Mouse (Mus musculus) cerebral cortex, adult 2 months (tissue): Measurements from ENCODE around the gene Pla2g15.

Experiments used
- WGBS: fragments of 180-500 bp; shearing (Covaris S2); methylation state at CpG from one replicate; pipeline ENCODE4 v1.1.7; 2018; 5-methylcytosine and 5-hydroxymethylcytosine counted together

Gene Pla2g15

DNA sequence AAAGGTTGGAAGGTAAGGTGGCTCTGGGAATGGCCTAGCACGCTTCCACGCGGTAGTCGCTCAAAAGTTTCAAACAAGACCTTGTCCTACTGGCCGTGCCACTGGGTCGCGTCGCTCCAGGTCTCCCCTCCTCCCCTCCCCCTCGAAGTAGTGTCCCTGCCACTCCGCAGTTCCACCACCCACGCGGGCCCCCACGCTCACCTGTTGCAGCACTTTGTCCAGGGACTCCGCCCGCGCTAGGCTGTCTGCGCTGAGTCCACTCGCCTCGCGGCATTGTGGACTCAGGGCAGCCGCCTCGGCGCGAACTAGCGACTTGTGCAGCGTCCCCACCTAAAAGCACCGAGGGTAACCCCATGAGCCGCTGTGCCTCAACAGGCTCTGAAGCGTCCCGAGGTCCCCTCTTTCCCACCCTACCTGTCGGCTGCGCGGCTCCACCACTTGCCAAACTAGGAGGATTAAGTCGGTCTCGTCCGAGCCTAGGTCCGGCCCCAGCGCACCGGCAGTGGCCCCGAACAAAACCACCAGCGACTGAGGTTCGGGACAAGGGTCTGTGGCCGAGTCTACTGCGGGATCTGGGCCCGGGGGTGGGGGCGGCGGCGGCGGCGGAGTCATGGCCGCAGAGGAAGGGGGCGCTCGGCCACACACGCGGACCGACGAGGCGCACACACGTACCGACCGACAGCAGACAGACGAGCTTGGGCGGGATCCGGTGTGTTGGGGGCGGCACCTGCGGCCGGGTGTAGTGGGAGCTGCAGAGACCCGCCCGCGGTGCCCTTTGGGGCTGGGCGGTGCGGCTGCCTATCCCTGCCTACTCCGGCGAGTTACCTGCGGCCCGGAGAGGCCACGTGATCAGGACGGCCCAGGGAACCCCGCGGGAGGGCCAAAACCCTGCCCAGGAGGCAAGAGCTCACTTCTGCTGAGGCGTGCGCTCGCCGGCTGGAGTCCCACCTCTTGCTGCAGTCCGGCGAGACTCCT lies 13.8 kb upstream of the Pla2g15 start, which contains the start of gene Esrp2:
Gene Esrp2, minus strand, starts transcription at position 819 of the 975 bp plus-strand sequence.
- WGBS, result 1% methylated on average over 86 of the region's 86 CpGs

DNA sequence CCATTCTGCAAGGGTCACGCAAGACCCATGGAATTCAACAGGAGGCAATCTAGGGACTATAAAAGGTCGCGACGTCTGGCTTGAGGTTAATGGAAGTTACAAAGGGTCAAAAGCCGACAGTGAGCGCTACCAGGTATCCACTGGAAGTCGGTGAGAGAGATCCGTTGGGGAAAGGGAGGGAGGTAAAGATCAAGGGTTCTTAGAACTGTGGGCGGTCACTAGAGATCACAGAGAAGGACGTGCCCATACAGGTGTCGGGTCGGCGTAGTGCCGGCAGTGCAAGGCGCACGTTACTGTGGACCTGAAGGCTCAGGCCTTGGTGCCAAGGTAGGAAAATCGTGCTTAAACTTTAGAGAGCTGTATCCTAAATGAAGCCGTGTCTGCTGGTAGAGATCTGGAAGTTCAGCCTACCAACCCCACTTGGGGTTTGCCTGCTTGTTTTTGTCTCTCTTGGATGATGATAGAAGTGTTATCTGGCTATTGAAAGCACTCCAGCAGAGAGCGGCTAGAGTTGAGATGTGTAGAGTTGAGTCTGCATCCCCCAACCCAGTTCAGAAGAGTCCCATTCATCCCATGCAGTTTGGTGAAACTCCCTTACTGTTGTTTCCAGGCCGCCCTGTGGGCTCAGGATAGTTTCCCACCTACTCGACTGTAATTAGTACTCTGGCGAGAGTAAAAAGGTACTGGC lies 12.8 kb upstream of the Pla2g15 start:
- 12% methylated on average over 22 of the region's 22 CpGs for WGBS

DNA sequence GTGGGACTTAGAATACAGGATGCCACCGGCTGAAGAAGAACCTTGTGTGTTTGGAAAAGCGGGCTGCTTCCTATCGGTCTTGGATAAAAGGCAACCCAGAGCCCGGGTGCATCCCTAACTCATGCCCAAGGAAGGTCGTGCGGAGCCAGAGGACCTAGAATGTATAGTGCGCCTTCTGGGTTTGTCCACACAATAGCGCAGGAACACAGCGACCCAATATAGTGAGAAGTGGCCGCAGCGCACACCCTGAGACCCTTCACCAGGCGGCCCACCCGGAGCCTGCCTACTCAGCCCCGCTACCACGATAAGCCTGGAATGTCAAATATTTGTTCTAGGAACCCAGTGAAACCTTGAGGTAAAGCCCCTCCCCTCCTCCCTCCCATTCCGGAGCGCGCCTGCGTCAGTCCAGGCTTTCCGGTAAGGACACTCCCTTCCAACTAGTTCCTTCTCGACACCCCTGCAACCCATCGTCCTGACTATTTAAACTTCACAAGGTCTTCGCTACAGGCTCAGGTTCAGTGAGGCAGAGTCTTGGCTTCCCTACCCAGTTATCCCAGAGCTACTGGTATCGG lies 12.2 kb upstream of the Pla2g15 start:
- under 1% methylated on average over 24 of the region's 24 CpGs for WGBS

DNA sequence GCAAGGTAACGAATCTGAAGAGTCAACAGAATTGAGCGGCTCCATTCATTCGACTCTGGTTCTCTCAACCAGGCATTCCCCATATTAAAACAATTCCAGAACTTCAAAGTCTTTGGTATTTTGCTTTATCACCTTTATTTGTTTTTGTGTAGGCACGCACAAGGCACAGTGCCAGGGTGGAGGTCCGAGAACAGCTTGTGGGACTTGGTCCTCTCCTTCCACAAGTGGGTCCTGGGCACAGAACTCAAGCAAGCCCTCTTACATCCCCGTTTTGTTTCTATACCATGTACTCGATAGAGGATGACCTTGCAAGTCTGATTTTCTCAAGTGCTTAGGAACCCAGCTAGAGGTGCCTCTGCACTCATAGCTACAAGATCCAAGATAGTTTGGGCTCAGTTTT lies 11.6 kb upstream of the Pla2g15 start:
- WGBS, result 33% methylated on average over 7 of the region's 7 CpGs

DNA sequence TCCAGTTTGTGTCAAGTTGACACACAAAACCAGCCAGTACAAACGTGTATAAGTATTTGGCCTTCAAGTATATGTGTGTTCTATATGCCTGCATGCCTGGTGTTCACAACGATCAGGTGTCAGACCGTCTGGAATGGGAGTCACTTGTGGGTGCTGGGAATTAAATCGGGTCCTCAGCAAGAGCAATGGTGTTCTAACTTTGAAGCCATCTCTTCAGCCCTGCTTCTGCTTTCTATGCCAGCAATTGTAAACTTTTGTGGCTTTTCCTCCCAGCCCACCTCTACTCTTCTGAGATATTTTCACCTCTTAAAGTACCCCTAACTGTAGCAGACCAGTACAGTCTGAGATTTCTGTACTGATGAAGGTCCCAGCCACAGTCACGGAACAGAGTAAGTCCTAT lies 10.0 kb upstream of the Pla2g15 start:
- 75% methylated on average over 5 of the region's 5 CpGs for WGBS

DNA sequence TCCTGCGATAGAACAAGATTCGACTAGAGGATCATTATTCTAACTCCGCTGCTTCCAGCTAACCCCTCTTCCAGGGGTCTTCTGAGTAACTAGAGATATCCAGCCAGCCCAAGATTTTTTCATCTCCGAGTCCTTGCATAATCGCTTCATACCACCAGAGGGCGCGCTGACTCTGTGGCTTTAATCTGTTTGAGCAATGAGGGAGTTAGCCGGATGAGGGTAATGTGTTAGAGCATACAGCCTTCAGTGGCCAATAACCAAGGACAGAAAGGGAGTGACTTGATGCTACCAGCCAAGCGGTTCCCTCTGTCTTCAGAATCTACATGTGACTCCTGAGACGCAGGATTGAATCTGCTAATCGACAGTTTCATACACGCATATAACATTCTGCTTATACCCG lies 9.4 kb upstream of the Pla2g15 start:
- WGBS, result 8% methylated on average over 13 of the region's 13 CpGs

DNA sequence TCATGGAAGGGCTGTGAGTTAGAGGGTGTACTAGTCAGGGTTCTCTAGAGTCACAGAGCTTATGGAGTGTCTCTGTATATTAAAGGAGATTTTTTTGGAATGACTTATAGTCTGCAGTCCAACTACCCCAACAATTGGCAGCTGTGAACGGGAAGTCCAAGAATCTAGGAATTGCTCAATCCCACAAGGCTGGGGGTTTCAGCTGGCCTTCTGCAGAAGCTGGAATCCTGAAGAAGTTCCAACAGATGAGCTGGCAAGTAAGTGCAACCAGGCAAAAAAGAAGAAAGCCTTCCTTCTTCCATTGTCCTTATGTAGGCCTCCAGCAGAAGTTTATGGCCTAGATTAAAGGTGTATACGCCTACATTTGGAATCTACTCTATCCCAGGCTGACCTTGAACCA lies 4.9 kb upstream of the Pla2g15 start:
- 92% methylated on average over 2 of the region's 2 CpGs for WGBS

DNA sequence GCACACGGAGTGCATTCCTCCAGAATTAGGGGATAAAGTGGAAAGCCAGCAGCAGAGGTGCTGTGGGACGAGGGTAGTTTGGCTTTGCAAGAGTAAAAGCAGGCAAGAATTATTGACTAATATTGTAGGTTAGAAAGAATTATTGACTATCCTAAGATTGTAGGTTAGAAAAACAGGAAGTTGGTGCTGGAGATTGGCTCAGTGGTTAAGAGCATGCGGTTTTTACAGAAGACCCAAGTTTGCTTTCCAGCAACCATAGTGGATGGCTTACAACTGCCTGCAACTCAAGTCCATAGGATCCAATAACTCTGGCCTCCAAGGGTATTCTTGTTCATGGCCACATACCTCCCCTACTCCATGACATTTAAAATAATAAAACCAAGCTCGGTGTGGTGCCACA lies 4.2 kb upstream of the Pla2g15 start:
- WGBS, result 92% methylated on average over 4 of the region's 4 CpGs

DNA sequence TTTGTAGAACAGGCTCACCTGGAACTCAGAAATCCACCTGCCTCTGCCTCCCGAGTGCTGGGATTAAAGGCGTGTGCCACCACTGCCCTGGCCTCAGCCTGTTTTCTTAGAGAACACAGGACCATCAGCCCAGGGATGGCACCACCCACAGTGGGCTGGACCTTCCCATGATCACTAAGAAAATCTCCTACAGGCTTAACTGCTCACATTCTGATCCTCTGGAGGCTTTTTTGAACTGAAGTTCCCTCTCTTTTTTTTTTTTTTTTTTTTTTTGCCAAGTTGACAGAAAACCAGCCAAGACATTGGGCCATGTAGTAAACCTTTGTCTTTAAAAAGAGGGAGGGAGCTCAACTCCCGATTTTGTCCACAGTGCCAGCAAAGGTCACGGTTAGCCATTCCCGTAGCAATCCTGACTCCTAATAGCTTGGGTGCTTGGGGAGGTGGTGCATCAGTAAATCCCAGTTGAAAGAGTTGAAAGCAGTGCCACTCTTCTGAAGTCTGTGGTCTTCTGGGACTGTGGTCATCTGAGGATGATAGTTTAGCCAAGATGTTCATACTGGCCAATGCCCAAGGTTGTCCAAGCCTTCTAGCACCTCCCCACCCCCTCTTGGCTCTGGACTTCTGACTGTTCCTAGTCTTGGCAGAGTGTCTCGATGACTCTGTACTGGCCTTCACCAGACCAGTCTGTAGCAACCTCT lies 2.2 kb upstream of the Pla2g15 start:
- WGBS, result 72% methylated on average over 6 of the region's 6 CpGs

DNA sequence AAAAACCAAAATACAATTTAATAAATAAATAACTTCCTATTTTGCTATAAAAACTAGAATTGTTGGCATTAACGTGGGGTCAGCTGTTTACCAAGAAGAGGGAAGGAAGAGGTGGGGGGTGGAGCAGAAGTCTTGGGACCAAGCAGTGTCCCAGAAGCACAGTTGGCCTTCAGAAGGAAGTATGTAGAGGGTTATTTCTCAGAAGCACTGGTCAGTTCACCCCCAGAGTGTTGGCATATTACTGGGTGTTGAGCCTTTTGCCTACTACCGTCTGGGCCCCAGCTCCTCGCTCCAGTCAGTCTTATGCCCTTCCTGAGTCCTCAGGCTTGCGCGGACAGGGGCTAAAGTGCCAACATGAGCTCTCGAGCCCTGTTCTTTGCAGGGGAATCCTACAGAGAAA lies 1.2 kb upstream of the Pla2g15 start:
- WGBS, result 85% methylated on average over 6 of the region's 6 CpGs

DNA sequence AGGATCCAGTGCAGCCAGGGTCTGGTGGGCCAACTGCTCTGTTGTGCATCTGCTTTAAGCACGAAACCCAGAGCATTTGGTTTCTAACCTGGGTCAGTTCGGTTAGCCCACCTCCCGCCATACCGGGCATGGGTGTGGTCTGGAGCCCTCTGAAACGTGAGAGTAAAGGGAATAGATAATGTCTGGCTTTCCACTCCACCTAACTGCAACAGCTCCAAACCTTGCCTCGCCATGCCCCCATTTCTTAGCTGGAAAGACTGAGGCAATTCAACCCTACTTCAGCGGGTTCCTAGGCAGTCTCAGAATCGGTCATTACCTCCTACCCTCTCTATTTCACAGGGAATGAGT lies 428 bp downstream of the Pla2g15 start:
- WGBS, result 9% methylated on average over 8 of the region's 8 CpGs

DNA sequence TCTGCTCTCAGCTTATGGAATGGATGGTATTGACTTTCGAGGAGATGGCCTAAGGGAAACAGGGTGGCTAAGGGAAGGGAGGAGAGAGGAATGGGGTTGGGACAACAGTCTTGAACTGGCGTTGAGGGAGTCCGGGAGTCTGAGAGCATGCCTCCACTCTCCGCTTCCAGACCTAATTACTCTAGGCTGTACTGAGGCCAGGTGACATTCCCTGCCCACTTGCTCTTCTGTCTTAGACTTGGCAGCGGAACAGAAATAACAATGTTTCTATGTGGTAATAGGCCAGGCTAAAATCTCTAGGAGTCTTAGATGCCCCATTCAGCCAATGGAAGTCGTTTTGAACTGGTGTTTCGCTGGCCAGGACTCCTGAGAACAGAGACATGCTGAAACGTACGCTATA lies 842 bp downstream of the Pla2g15 start:
- 39% methylated on average over 9 of the region's 9 CpGs for WGBS

DNA sequence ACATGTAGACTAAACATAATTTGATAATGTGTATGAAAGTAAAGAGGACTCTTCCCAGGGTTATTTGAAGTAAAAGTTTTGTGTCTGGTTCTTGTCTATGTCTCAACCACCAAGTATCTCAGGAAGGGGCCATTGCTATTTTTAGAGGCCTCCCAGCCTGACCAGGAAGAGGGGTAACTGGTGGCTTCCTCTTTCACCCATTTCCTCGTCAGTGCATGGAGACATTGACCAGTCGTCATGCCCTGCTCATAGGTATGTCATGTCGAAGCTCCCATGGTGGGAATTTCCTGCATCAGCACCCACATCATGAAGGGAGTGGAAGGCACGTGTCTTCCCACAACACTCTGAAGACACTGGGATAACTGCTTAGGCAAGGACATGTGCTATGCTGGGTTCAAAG lies 2.7 kb downstream of the Pla2g15 start:
- 79% methylated on average over 4 of the region's 4 CpGs for WGBS

DNA sequence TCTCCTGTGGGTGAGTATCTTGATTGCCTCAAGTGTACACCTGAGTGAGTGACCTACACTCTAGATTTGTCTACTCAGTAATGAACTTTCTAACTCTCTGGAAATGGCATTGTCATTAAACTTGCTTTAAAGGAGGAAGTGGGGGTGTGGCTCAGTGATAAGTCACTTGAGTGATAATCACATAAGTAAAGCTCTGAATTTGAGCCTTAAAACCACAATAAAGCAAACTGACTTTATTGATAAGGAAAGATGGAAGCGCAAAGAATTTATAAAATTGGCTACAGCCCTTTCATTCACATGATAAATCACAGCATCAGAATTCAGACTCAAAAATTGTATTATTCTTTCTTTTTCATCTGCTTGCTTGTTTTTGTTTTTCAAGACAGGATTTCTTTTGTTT lies 7.2 kb downstream of the Pla2g15 start:
- 100% methylated on average over 1 of the region's 1 CpGs for WGBS

DNA sequence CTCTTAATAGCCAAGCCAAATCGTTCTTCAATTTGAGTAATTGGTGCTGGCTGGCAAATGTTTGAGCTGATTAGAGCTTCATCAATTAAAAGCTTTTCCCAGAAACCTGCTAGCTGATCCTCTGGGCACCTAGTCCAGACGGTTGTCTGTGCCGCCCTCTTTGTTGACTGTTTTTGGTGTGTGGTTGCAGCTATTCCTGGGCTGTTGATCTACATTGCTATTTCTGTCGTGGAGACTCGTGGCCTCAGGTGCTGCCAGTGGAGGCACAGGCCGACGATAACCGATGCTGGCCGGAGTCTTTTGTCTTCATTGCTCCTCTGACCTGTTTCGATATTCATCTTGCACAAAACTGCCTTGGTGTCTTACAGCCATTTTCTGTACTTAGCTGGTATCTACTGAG lies 8.2 kb downstream of the Pla2g15 start:
- 83% methylated on average over 10 of the region's 10 CpGs for WGBS

DNA sequence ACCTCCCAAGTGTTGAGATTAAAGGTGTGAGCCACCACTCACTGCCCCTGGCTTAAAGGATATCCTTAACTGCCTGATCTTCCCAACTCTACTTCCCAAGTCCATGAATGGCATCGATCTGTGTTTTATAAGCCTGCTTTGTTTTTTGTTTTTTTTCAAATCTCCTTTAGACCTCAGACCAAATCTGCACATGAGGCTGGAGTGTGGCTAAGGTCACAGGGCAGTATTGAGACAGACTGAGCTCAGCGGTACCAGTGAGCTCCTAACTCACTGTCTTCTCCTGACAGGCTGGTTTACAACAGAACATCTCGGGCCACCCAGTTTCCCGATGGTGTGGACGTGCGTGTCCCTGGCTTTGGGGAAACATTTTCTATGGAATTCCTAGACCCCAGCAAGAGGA lies 9.7 kb downstream of the Pla2g15 start:
- 93% methylated on average over 6 of the region's 6 CpGs for WGBS

DNA sequence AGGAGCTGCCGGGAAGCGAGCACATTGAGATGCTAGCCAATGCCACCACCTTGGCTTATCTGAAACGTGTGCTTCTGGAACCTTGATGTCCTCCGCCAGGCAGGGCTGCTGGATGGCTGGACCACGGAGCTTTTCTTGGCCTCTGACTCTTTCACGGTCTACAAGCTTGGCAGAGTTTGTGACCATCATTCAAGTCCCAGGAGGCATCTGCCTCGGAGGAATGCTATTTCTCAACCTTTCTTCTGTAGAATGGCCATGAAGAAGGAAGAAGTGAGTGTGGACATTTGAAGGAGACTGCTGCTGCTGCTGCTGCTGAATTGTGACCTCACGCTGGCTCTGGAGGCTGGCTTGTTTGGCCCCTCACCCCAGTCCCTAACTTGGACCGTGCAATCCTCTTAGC lies 13.1 kb downstream of the Pla2g15 start:
- 91% methylated on average over 9 of the region's 9 CpGs for WGBS

DNA sequence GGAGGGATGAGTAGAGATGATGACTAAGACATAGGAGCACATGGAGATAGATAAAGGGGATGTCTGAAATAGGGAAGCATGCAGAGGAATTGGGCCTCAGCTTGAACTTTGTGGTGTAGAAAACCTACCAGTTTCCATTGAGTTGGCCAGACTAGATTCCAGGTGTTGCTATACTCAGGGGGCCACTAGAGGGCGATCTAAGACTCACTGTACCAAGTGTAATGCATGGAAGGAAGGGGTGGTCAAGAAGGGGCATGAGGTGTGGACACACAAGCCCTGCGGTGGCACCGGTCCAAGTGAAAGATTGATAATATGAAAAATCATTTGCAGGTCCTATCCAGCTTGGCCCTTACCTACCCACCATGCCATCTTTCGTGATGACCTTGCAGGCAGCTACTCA lies 15.3 kb downstream of the Pla2g15 start:
- WGBS, result 43% methylated on average over 4 of the region's 4 CpGs

DNA sequence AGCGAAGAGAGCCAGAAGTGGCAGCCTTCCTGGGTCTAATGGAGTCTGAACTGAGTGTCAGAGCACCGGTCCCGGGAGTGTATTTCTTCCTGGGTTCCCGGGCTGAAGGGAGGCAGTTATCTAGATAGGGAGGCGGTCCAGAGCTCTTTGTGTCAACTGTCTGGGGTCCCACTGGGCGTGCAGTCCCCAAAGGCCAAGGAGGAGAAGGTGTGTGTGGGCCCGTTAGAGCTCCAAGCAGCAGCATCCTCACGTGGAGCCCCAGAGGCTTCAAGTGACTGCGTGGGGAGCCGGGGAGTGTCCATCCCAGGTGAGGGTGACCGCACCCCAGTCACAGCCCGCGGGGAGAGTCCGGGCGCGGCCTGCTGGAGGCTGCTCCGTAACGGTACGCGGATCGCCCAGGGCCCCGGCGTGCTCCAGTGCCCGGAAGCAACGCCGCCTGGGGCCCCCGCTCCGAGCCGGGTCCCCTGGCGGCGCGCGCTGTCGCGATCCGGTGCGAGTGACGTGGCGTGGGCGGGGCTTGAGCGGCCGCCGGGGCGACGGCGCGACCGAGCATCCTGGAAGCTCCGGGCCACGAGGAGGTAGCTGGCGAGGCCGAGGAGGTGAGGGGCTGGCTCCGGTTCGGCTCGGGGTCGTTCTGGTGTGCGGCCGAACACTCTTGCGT lies 18.3 kb downstream of the Pla2g15 start, which contains the start of gene Slc7a6:
Gene Slc7a6, plus strand, starts transcription at position 502 of the 661 bp plus-strand sequence.
- WGBS, result under 1% methylated on average over 59 of the region's 59 CpGs

DNA sequence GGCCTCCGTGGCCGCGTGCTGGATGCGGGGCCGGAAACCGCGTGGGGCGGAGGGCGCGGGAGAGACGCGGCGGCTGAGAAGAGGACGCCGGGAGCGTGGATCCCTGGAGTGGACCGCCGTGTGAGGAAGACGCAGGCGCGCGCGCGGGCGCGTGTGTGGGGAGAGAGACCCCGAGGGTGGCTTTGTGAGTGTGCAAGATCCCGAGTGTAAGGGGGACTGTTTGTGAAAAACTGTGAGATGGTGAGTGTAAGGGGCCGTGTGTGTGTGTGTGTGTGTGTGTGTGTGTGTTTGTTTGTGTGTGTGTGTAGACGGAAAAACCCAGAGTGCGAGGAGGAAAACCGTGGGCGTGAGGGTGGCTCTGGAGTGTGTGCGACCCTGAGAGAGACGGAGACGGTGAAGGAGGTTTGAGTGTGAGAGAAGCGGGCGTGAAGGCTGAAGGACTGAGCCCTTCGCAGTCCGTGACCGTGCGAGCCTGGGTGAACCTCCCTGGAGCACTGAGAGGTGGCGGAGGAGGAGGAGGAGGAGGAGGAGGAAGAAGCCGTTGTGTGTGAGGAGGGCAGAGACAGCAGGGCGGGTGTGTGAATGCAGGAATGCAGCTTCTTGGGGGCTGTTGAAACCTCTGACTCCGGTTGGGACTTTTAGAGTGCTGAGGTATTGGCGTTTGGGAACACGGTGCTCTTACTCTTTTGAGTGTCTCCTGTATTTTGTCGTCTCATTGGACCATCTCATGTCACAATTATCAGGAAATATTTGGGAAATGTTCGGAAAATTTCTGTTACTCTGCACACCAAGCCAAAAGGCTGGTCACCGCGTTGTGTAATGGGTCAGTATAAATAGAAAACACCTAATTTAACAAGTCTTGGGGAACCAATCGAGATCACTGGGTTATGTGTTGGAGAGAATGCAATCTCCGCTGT lies 19.1 kb downstream of the Pla2g15 start:
- under 1% methylated on average over 54 of the region's 54 CpGs for WGBS
